Mouse (Mus musculus): ENCODE data around the gene Tagln. TPM values are rescaled to one million over a fixed set of nuclear protein-coding genes. Genes with fewer than 3 reads are reported as not detected.

Tagln gene
- polyA plus RNA-seq, 1 experiment from 2014 or later, result 1,168 TPM

- H3K27ac ChIP-seq (replicated peaks), result peak overlapping the region; percentile 61
- WGBS, result 21% methylated on average over 1 of the region's 1 CpGs
- H3K4me2 ChIP-seq (replicated peaks; ENCODE audit: low read depth), result no peak overlapping the region
- H3K9ac ChIP-seq (ENCODE audit: low read length), result no peak overlapping the region
- no peak for TF ChIP-seq CTCF (IDR thresholded peaks at IDR 0.05; ENCODE audit: low read depth)
- peak; percentile 89 for TF ChIP-seq EP300 (optimal IDR thresholded peaks at IDR 0.05)
- H3K36me3 ChIP-seq (ENCODE audit: control insufficient read depth, insufficient read depth, low read length), result peaks cover 17% of the 10 kb centered on the region
- no peaks in the 10 kb centered on the region for H3K9me3 ChIP-seq (ENCODE audit: control insufficient read depth, low read length)
- DNase-seq (ENCODE audit: low spot score), result no peak
- no peak overlapping the region for H3K4me3 ChIP-seq (ENCODE audit: low read depth, low read length)
- no peaks in the 10 kb centered on the region for H3K27me3 ChIP-seq (ENCODE audit: control insufficient read depth, insufficient read depth, low read length)
- peak; percentile 78; the same call in 1 of the 2 replicates for ATAC-seq (ENCODE audit: low FRiP score, low TSS enrichment)
- 0 out of 2 replicates have a peak, but pooled peaks cover 2% of the 10 kb centered on the region for H3K4me1 ChIP-seq (replicated peaks; ENCODE audit: control insufficient read depth, insufficient read depth)
Measured at GRCm38 (mm10) chr9:45919895-45920294, 16.0 kb downstream of the Tagln start.

- H3K36me3 ChIP-seq (ENCODE audit: control insufficient read depth, insufficient read depth, low read length), result peaks cover 26% of the 10 kb centered on the region
- no peak overlapping the region for H3K4me2 ChIP-seq (replicated peaks; ENCODE audit: low read depth)
- no peaks in the 10 kb centered on the region for H3K27me3 ChIP-seq (ENCODE audit: control insufficient read depth, insufficient read depth, low read length)
- TF ChIP-seq EP300 (optimal IDR thresholded peaks at IDR 0.05) (no peak), CTCF (IDR thresholded peaks at IDR 0.05; ENCODE audit: low read depth) (no peak)
- ATAC-seq (ENCODE audit: low FRiP score, low TSS enrichment) (peak; percentile 46; the same call in 1 of the 2 replicates), DNase-seq (ENCODE audit: low spot score) (no peak)
- H3K27ac ChIP-seq (replicated peaks), result peak overlapping the region; percentile 61
- 64% methylated on average over 5 of the region's 5 CpGs for WGBS
- no peaks in the 10 kb centered on the region for H3K9me3 ChIP-seq (ENCODE audit: control insufficient read depth, low read length)
- no peak overlapping the region for H3K9ac ChIP-seq (ENCODE audit: low read length)
- 0 out of 2 replicates have a peak, but pooled peaks cover 2% of the 10 kb centered on the region for H3K4me1 ChIP-seq (replicated peaks; ENCODE audit: control insufficient read depth, insufficient read depth)
- no peak overlapping the region for H3K4me3 ChIP-seq (ENCODE audit: low read depth, low read length)
Measured at GRCm38 (mm10) chr9:45917041-45917934, 18.6 kb downstream of the Tagln start.

- no peak overlapping the region for H3K9ac ChIP-seq (ENCODE audit: low read length)
- no peaks in the 10 kb centered on the region for H3K27me3 ChIP-seq (ENCODE audit: control insufficient read depth, insufficient read depth, low read length)
- peaks cover 30% of the 10 kb centered on the region for H3K36me3 ChIP-seq (ENCODE audit: control insufficient read depth, insufficient read depth, low read length)
- H3K4me1 ChIP-seq (replicated peaks; ENCODE audit: control insufficient read depth, insufficient read depth), result no peaks in the 10 kb centered on the region
- no peak overlapping the region for H3K27ac ChIP-seq (replicated peaks)
- no peaks in the 10 kb centered on the region for H3K9me3 ChIP-seq (ENCODE audit: control insufficient read depth, low read length)
- TF ChIP-seq CTCF (IDR thresholded peaks at IDR 0.05; ENCODE audit: low read depth), result no peak
- no peak for TF ChIP-seq EP300 (optimal IDR thresholded peaks at IDR 0.05)
- no peak overlapping the region for H3K4me2 ChIP-seq (replicated peaks; ENCODE audit: low read depth)
- WGBS, result 87% methylated on average over 2 of the region's 2 CpGs
- H3K4me3 ChIP-seq (ENCODE audit: low read depth, low read length), result no peak overlapping the region
- DNase-seq (ENCODE audit: low spot score) (no peak), ATAC-seq (ENCODE audit: low FRiP score, low TSS enrichment) (no peak)
Measured at GRCm38 (mm10) chr9:45915659-45916058, 20.2 kb downstream of the Tagln start.

GRCm38 (mm10) chr9:45911673-45912072, 24.2 kb downstream of the Tagln start:
- no peaks in the 10 kb centered on the region for H3K9me3 ChIP-seq (ENCODE audit: control insufficient read depth, low read length)
- H3K27me3 ChIP-seq (ENCODE audit: control insufficient read depth, insufficient read depth, low read length), result no peaks in the 10 kb centered on the region
- no peaks in the 10 kb centered on the region for H3K4me1 ChIP-seq (replicated peaks; ENCODE audit: control insufficient read depth, insufficient read depth)
- WGBS, result 27% methylated on average over 1 of the region's 1 CpGs
- peaks cover 26% of the 10 kb centered on the region for H3K36me3 ChIP-seq (ENCODE audit: control insufficient read depth, insufficient read depth, low read length)
- H3K4me3 ChIP-seq (ENCODE audit: low read depth, low read length), result no peak overlapping the region
- no peak for TF ChIP-seq EP300 (optimal IDR thresholded peaks at IDR 0.05)
- TF ChIP-seq CTCF (IDR thresholded peaks at IDR 0.05; ENCODE audit: low read depth), result peak; percentile 85
- H3K4me2 ChIP-seq (replicated peaks; ENCODE audit: low read depth), result no peak overlapping the region
- ATAC-seq (ENCODE audit: low FRiP score, low TSS enrichment) (no peak; the same call in 1 of the 2 replicates), DNase-seq (ENCODE audit: low spot score) (peak; percentile 71)
- H3K9ac ChIP-seq (ENCODE audit: low read length), result no peak overlapping the region
- no peak overlapping the region for H3K27ac ChIP-seq (replicated peaks)

GRCm38 (mm10) chr9:45910995-45911394, 24.9 kb downstream of the Tagln start:
- Histone ChIP-seq H3K4me1 (replicated peaks; ENCODE audit: control insufficient read depth, insufficient read depth) (no peaks in the 10 kb centered on the region), H3K27ac (replicated peaks) (no peak overlapping the region), H3K9ac (ENCODE audit: low read length) (no peak overlapping the region), H3K4me3 (ENCODE audit: low read depth, low read length) (no peak overlapping the region), H3K4me2 (replicated peaks; ENCODE audit: low read depth) (no peak overlapping the region), H3K36me3 (ENCODE audit: control insufficient read depth, insufficient read depth, low read length) (peaks cover 26% of the 10 kb centered on the region), H3K27me3 (ENCODE audit: control insufficient read depth, insufficient read depth, low read length) (no peaks in the 10 kb centered on the region), H3K9me3 (ENCODE audit: control insufficient read depth, low read length) (no peaks in the 10 kb centered on the region)
- 80% methylated on average over 3 of the region's 3 CpGs for WGBS
- ATAC-seq (ENCODE audit: low FRiP score, low TSS enrichment) (no peak), DNase-seq (ENCODE audit: low spot score) (no peak)
- TF ChIP-seq CTCF (IDR thresholded peaks at IDR 0.05; ENCODE audit: low read depth), result no peak
- TF ChIP-seq EP300 (optimal IDR thresholded peaks at IDR 0.05), result no peak

- peaks cover 9% of the 10 kb centered on the region for H3K36me3 ChIP-seq (ENCODE audit: control insufficient read depth, insufficient read depth, low read length)
- H3K9me3 ChIP-seq (ENCODE audit: control insufficient read depth, low read length), result no peaks in the 10 kb centered on the region
- DNase-seq (ENCODE audit: low spot score) (no peak), ATAC-seq (ENCODE audit: low FRiP score, low TSS enrichment) (no peak; the same call in 1 of the 2 replicates)
- no peak for TF ChIP-seq CTCF (IDR thresholded peaks at IDR 0.05; ENCODE audit: low read depth)
- no peak for TF ChIP-seq EP300 (optimal IDR thresholded peaks at IDR 0.05)
- no peaks in the 10 kb centered on the region; the same call in 1 of the 2 replicates for H3K4me1 ChIP-seq (replicated peaks; ENCODE audit: control insufficient read depth, insufficient read depth)
- H3K4me2 ChIP-seq (replicated peaks; ENCODE audit: low read depth), result peak overlapping the region; percentile 80
- peak overlapping the region; percentile 94 for H3K9ac ChIP-seq (ENCODE audit: low read length)
- under 1% methylated on average over 19 of the region's 19 CpGs for WGBS
- peak overlapping the region; percentile 89 for H3K4me3 ChIP-seq (ENCODE audit: low read depth, low read length)
- H3K27ac ChIP-seq (replicated peaks), result peak overlapping the region; percentile 99
- no peaks in the 10 kb centered on the region for H3K27me3 ChIP-seq (ENCODE audit: control insufficient read depth, insufficient read depth, low read length)
Measured at GRCm38 (mm10) chr9:45907078-45907428, 28.8 kb downstream of the Tagln start.

All from stomach, postnatal 0 days (tissue).